Mouse (Mus musculus): Measurements from ENCODE around the gene 4931440F15Rik.
"Not testable (repeated sequence)": the region's sequence is repeated elsewhere in the genome, so short reads cannot be mapped to it uniquely, and the experiment has no call there.

Gene 4931440F15Rik

GRCm38 (mm10) chr11:29825271-29825718 lies at the start of gene 4931440F15Rik:
Gene 4931440F15Rik (minus strand): TSS chr11:29825668.
- DNase-seq: not testable (repeated sequence)

DNA sequence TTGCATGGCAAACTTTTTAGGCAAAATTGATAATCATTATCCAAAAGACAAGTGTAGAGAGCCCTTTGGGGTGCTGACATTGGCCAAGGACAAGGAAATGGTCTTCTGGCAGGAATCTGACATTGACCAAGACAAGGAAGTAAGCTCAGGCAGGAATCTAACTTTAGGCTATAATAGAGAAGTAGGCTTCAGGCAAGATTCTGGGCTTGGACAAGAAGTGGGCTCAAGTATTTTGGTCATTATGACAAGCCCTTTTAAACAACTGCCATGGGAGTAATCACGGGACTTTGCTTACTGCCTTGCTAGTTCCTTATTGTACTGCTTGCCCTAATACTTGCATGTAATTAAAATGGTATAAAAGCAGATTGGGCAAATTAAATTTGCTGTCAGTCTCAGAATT lies 49.3 kb upstream of the 4931440F15Rik start:
- DNase-seq: not testable (repeated sequence)

GRCm38 (mm10) chr11:29870174-29870573 lies 44.7 kb upstream of the 4931440F15Rik start:
- no peak for DNase-seq

DNA sequence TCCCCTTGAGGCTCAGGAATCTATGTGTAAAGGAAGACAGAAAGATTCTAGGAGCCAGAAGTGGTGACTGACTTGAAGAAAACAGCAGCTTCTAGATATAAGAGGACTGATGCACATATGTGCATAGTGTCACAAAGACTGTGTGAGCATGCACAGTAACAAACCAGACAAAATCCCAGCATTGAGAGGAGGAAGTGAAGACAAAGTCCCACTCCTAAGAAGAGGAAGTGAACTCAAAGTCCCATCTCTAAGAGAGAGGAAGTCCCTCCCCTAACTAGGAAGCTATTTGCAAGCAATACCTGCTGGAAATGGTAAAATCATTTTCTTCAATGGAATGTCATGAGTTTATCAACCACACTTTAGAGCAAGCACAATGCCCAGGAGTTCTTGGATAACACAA lies 38.8 kb upstream of the 4931440F15Rik start:
- DNase-seq: no peak

DNA sequence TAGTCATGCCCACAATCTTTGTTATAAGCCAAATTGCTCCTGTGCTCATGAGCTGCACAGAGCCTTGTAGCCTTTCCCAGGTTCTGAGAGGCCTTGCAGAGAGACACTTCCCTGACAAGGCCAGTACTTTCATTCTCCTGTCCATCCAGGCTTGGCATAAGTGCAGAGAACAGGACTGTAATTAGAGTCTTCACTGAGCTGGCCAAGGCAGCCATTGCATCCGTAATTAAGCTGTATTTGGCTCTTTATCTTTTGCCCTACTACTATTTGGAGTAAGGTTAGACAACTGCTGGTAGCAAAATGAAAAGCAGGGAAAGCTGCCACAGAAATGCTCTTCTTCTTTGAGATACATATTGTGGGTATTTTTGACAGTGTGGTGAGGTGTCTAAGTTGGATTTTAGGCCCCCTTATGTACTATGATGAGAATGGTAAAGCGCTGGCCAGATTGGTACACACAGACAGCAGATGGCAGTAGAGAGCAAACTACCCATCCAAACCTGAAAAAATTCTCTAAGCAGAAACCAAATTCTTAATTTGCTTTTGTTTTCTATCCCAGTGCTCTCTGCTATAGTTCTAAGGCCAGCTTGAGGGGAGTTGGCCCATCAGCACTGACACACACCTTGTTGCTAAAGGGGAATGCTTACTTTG lies 36.4 kb upstream of the 4931440F15Rik start:
- DNase-seq: peak; percentile 56 to 57

DNA sequence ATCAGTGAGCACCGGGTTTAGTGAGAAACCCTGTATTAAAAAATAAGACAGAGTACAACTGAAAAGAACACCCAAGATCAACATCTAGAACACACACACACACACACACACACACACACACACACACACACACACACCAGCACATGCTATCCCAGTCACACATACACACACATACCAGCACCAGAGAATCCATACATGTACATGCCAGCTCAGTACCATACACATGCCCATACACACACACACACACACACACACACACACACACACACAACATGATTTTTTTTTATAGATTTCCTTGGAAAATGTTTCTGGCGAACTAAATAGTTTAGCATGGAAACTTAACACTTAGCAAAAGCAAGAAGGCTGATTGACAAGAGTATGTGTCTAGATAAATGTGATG lies 35.6 kb upstream of the 4931440F15Rik start:
- no peak for DNase-seq

- DNase-seq: no peak
Measured at GRCm38 (mm10) chr11:29840606-29841227, 15.2 kb upstream of the 4931440F15Rik start.

- no peak for DNase-seq
Measured at GRCm38 (mm10) chr11:29839781-29840180, 14.3 kb upstream of the 4931440F15Rik start.

DNA sequence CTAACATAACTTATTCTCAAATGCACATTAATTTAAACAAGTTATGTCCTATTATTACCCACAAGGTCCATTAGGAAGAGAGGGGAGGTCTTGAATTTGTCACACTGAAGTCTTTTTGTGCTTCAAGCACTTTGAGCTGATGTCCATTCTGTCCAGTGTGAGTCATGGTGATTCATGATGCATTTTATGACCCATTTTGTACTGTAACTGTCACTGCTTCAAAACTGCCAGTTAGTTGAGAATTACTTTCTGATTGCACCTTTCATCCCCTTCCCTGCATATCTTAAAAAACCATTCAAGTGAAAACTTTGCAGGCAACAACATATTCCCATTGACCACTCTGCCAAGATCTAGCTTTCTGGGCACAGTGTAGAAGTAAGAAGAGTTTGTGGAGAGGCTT lies 11.6 kb upstream of the 4931440F15Rik start:
- DNase-seq: no peak

- DNase-seq: no peak
Measured at GRCm38 (mm10) chr11:29827729-29828128, 2.3 kb upstream of the 4931440F15Rik start.

- no peak for DNase-seq
Measured at GRCm38 (mm10) chr11:29826001-29826400, 533 bp upstream of the 4931440F15Rik start.

DNA sequence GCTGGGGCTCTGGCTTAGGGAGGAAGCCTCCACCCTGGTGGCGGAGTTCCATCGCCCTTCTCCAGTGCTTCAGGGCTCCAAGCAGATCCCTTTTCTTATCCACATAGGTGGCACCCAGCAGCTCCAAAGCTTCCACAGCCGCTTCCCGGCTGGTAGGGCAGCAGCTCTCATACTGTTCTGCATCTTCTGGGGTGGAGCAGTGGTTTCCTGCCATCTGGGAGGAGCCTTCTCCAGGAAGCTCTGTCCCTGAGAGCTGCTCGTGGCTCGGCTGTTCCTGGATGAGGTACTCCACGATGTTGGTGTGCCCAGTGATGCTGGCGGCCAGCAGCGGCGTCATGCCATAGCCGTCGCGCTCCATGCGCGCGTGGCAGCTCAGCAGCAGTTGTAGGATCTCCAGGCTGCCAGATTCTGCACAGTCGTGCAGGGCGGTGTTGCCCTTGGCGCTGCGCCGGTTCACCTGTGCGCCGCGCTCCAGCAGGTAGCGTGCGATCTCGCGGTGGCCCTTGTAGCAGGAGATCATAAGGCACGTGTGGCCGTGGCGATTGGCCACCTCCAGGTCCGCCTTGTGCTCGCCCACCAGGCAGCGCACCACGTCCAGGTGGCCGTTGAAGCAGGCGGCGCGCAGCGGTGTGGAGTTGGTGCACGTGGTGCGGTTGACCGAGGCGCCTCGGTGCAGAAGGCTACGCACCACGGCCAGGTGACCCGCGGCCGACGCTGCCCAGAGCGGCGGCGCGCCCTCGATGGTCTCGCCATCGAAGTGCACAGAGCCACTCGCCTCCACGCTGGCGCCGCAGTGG lies 796 bp downstream of the 4931440F15Rik start:
- DNase-seq: not testable (repeated sequence)

DNA sequence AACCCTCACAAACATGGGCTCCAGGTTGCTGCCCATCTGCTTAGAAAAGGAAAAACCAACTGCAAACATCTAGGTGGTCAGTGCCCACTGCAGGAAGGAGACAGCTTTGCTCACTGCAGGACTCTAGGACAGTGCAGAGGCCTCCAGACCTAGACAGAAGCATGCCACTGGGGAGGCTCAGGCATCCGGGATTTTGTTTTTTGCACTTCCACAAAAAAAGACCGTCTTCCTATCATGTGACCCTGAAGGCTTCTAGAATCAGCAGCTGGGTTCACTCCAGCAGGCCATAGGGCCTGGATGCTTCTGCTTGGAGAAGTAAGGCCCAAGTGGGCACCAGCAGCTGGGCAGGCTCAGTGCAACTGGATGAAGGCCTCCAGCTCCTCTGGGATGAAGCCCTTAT lies 2.3 kb downstream of the 4931440F15Rik start:
- DNase-seq: no peak

GRCm38 (mm10) chr11:29815670-29816069 lies 9.8 kb downstream of the 4931440F15Rik start:
- no peak for DNase-seq

DNA sequence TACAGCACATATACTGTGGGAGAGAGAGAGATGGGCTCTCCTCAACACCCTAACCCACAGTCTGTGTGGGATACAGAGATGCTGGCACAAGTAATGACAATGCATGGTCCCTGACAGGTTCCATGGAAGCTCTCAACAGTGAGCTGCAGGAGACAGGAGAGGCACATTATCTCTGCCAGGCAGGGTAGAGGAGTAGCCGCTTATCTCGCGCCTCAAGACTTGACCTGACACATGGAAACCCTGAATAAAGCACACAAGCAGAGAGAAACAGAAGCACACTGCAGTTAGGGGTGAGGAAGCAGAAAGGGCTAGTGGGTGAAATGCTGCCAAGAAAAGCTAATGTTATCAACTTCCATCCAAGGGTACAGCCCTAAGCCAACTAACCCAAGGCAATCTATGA lies 10.2 kb downstream of the 4931440F15Rik start:
- no peak for DNase-seq

GRCm38 (mm10) chr11:29813267-29813666 lies 12.2 kb downstream of the 4931440F15Rik start:
- no peak for DNase-seq

GRCm38 (mm10) chr11:29812475-29812874 lies 13.0 kb downstream of the 4931440F15Rik start:
- peak in 1 of 2 experiments; percentile 5 for DNase-seq

DNA sequence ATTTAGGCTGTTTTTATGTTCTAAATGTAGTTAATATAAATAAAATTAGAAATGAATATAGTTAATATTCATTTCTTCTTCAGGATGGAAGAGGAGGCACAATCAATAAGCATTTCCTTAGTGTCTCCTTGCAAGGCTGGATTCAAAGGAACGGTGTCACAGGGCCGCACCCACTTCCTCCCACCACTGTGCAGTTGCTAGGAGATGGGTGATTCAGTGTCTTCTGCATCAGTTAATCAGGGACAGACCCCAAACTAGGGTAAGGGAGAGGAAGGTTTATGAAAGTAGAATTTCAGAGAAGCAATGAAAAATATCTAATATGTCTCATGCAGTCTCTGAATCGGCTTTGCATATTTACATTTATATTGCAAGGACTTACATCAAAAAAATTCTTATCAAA lies 15.1 kb downstream of the 4931440F15Rik start:
- peak in 1 of 2 experiments; percentile 7 for DNase-seq

DNA sequence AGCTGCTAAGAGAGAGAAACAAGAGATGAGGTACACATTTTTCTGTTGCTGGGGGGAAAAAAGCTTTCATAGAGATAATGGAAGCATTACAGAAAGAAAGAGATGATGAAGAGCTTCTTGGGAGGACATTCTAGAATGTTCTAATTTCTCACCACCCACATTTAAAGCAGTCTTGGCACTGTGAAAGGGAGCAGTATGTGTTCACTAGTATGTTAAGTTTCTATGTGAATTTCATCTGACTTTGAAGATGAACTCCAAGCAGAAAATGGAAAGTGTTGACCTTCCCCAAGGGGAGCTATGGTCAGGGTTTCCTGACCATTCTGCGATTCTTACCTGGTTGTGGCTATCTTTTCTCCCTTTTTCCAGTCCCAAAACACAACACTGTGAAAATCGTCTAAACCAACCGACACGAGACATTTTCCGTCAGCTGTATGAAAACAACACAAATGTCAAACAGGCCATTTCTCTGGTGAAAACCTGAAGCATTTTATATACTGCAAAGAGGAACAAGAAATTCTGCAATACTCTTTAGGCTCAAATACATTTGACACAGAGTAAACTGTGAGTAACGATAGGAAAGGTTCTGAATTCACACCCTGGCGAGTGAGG lies 16.4 kb downstream of the 4931440F15Rik start:
- no peak for DNase-seq

- DNase-seq: no peak
Measured at GRCm38 (mm10) chr11:29808173-29808980, 17.1 kb downstream of the 4931440F15Rik start.

- no peak for DNase-seq
Measured at GRCm38 (mm10) chr11:29807325-29807724, 18.1 kb downstream of the 4931440F15Rik start.

All from B cell, adult 2 months (primary cell).